Mouse (Mus musculus) heart, embryonic 11.5 days (tissue): Measurements from ENCODE around the gene Gm20388. TPM values are rescaled to one million over a fixed set of nuclear protein-coding genes. Genes with fewer than 3 reads are reported as not detected.

Experiments used
- ATAC-seq: fragments of 200-750 bp; cut with Nextera tagmentation; replicated peaks from 2 replicates; pipeline ENCODE4 v1.8.0; 2017; ENCODE audit warnings: moderate library complexity; ENCODE audit not compliant: insufficient number of reproducible peaks, low FRiP score, low TSS enrichment
- H3K27ac ChIP-seq: fragments of 300-500 bp; sonication (generic); 2 replicates; pipeline ENCODE4 v1.5.1; 2014; ENCODE audit warnings: mild to moderate bottlenecking, low read depth, low read length
- H3K27me3 ChIP-seq: fragments of 300-500 bp; sonication (generic); 2 replicates; pipeline ENCODE4 v1.6.1; 2014; ENCODE audit warnings: mild to moderate bottlenecking, low read length, mixed read lengths; ENCODE audit not compliant: control insufficient read depth, insufficient read depth
- H3K36me3 ChIP-seq: fragments of 300-500 bp; sonication (generic); 2 replicates; pipeline ENCODE4 v1.6.1; 2014; ENCODE audit warnings: mild to moderate bottlenecking, low read length, moderate library complexity, mixed read lengths; ENCODE audit not compliant: control insufficient read depth, insufficient read depth
- H3K4me1 ChIP-seq: fragments of 300-500 bp; sonication (generic); 2 replicates; pipeline ENCODE4 v1.6.1; 2014; ENCODE audit warnings: low read length; ENCODE audit not compliant: control insufficient read depth, insufficient read depth
- H3K4me2 ChIP-seq: fragments of 300-500 bp; sonication (generic); 2 replicates; pipeline ENCODE4 v1.6.1; 2014; ENCODE audit warnings: mild to moderate bottlenecking, moderate library complexity
- H3K4me3 ChIP-seq: fragments of 300-500 bp; sonication (generic); 2 replicates; pipeline ENCODE4 v1.5.1; 2014; ENCODE audit warnings: low read depth, low read length
- H3K9ac ChIP-seq: fragments of 300-500 bp; sonication (generic); 2 replicates; pipeline ENCODE4 v1.6.1; 2014; ENCODE audit warnings: mild to moderate bottlenecking, low read depth, low read length, moderate library complexity
- H3K9me3 ChIP-seq: fragments of 300-500 bp; sonication (generic); replicated peaks from 2 replicates; pipeline ENCODE4 v1.6.1; 2016; ENCODE audit warnings: low read length; ENCODE audit not compliant: control insufficient read depth
- WGBS: fragments of 180-500 bp; shearing (Covaris S2); extraction: QIAGEN DNeasy Blood & Tissue Kit; methylation state at CpG from one replicate; pipeline ENCODE4 v1.1.7; 2014; ENCODE audit not compliant: insufficient replicate concordance; 5-methylcytosine and 5-hydroxymethylcytosine counted together
- polyA plus RNA-seq: library from polyadenylated mRNA; unstranded; fragments of >200 nt; fragmentation: Nextera tagmentation; extraction: Ambion mirVana; gene quantifications from 2 replicates; pipeline ENCODE4 v1.2.1, GENCODE M21; 2014

The Gm20388 gene
- polyA plus RNA-seq, 1 experiment from 2014 or later = 6.4 TPM

DNA sequence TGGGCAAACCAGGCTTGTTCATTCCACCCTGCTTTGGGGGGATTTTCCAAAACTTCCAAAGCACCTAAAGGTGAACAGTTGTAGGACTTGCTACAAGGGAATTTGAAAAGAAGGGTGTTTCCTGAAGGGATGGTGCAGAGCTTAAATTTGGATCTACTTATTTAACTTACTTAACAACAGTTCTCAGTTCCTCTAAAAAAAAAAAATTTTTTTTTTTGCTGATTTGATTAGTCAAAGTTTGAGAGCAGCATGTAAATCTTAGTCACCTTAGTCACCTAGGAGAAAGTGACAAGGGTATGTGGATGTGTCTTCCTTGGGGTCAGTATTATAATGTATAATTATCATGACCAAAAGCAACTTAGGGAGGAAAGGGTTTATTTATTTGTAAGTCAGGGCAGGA lies 2848.0 kb downstream of the Gm20388 start:
- no peak overlapping the region for H3K4me3 ChIP-seq
- peaks cover 3% of the 10 kb centered on the region for H3K27me3 ChIP-seq
- no peaks in the 10 kb centered on the region for H3K9me3 ChIP-seq
- no peak for ATAC-seq
- no peak overlapping the region for H3K4me2 ChIP-seq
- H3K4me1 ChIP-seq = peaks cover 9% of the 10 kb centered on the region
- H3K9ac ChIP-seq = no peak overlapping the region
- no peaks in the 10 kb centered on the region for H3K36me3 ChIP-seq
- no peak overlapping the region for H3K27ac ChIP-seq

- H3K36me3 ChIP-seq = no peaks in the 10 kb centered on the region
- 76% methylated on average over 7 of the region's 7 CpGs for WGBS
These were observed 2849.5 kb downstream of the Gm20388 start for GRCm38 (mm10) chr8:122760116-122760515.

GRCm38 (mm10) chr8:122761109-122761508 lies 2850.5 kb downstream of the Gm20388 start:
- 66% methylated on average over 6 of the region's 6 CpGs for WGBS
- peaks cover 8% of the 10 kb centered on the region for H3K27me3 ChIP-seq
- no peak overlapping the region for H3K4me3 ChIP-seq
- H3K4me2 ChIP-seq = no peak overlapping the region
- ATAC-seq = no peak
- peaks cover 9% of the 10 kb centered on the region for H3K4me1 ChIP-seq
- no peak overlapping the region for H3K9ac ChIP-seq
- H3K9me3 ChIP-seq = no peaks in the 10 kb centered on the region
- H3K36me3 ChIP-seq = no peaks in the 10 kb centered on the region
- no peak overlapping the region for H3K27ac ChIP-seq

More at GRCm38 (mm10) chr8:122760116-122760515, 2849.5 kb downstream of the Gm20388 start:
- H3K9me3 ChIP-seq = no peaks in the 10 kb centered on the region
- H3K4me3 ChIP-seq = no peak overlapping the region
- no peak for ATAC-seq
- peaks cover 9% of the 10 kb centered on the region for H3K4me1 ChIP-seq
- H3K4me2 ChIP-seq = no peak overlapping the region
- H3K9ac ChIP-seq = no peak overlapping the region
- H3K27me3 ChIP-seq = peaks cover 6% of the 10 kb centered on the region
- H3K27ac ChIP-seq = no peak overlapping the region

- WGBS = 41% methylated on average over 12 of the region's 12 CpGs
- H3K9me3 ChIP-seq = no peaks in the 10 kb centered on the region
- ATAC-seq = no peak
- H3K4me2 ChIP-seq = no peak overlapping the region
- H3K4me3 ChIP-seq = no peak overlapping the region
- H3K27ac ChIP-seq = no peak overlapping the region
- H3K27me3 ChIP-seq = peaks cover 8% of the 10 kb centered on the region
- H3K9ac ChIP-seq = no peak overlapping the region
- no peaks in the 10 kb centered on the region for H3K36me3 ChIP-seq
- H3K4me1 ChIP-seq = peaks cover 9% of the 10 kb centered on the region
These were observed 2852.2 kb downstream of the Gm20388 start for GRCm38 (mm10) chr8:122762731-122763266.

DNA sequence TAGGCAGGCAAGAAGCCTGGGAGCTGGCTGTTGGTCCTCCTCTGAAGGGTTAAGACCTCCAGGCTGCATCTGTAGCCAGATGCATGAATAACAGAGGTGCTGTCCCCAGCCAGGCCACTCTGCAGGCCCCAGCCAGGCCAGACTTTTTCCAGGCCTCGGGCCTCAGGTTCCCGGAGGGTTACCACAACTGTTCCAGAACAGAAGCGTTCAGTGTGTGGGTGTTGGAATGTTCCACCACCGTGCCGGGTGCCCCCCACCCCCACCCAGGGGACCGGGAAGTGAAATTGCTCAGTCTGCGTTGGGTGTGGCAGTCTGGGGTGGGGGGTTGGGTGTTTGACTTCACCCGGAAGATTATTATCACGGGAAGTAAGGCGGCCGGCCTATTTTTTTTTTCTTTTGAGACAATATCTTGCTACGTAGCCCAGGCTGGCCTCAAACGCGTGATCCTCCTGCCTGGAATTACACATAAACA lies 2852.7 kb downstream of the Gm20388 start:
- H3K4me3 ChIP-seq = no peak overlapping the region
- WGBS = 64% methylated on average over 14 of the region's 14 CpGs
- no peak for ATAC-seq
- H3K9ac ChIP-seq = no peak overlapping the region
- H3K4me1 ChIP-seq = peaks cover 9% of the 10 kb centered on the region
- peaks cover 8% of the 10 kb centered on the region; the same call in 1 of the 2 replicates for H3K27me3 ChIP-seq
- no peaks in the 10 kb centered on the region for H3K36me3 ChIP-seq
- no peak overlapping the region for H3K27ac ChIP-seq
- H3K9me3 ChIP-seq = no peaks in the 10 kb centered on the region
- H3K4me2 ChIP-seq = no peak overlapping the region

- 81% methylated on average over 7 of the region's 7 CpGs for WGBS
- Histone ChIP-seq H3K27me3 (peaks cover 17% of the 10 kb centered on the region; the same call in 1 of the 2 replicates), H3K9me3 (no peaks in the 10 kb centered on the region), H3K9ac (no peak overlapping the region), H3K4me3 (no peak overlapping the region), H3K4me2 (no peak overlapping the region), H3K27ac (no peak overlapping the region), H3K4me1 (peaks cover 14% of the 10 kb centered on the region), H3K36me3 (no peaks in the 10 kb centered on the region)
- no peak for ATAC-seq
These were observed 2854.3 kb downstream of the Gm20388 start for GRCm38 (mm10) chr8:122764790-122765474.

DNA sequence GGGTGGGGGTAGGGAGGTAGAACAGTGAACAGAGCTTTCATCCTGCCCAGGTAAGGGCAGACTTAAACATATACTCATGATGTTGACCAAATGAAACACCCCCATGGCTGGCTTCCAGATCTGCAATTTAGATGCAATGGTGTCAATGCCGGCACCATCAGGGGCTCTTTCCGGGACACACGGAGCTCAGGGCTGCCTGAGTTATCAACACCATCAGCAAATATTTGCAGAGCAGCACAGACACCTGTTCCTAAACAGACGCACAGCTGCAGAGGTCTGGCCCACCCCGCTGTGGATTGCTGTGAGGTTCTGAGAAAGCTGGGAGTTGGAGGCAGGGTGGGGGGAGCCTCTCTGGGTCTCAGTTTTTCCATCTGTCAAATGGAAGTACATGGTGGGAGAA lies 2855.5 kb downstream of the Gm20388 start:
- H3K27me3 ChIP-seq = peaks cover 21% of the 10 kb centered on the region

DNA sequence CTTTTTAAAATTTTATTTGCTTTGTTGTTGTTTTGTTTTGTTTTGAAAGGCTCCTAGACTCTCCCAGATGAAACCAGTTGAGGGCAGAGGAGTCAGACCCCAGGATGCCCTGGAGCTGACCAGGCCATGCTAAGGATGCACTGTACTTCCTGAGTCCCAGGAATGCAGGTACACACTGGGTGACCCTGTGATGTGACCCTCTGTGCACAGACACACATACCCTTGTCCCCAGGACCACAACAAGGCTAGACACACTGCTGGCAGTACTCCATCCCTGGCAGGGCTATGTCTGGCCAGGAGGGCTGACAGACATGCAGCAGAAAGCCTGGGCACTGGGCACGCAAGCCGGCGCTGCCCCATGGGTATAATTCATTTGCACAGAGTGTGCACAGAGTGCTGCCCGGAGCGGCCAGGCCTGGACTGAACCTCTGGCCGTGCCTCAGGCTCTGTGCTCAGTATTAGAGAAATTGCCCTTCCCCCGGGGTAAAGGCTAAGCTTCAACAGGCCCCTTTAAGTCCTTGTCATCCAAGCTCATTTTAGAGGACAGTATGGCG lies 2856.1 kb downstream of the Gm20388 start:
- Histone ChIP-seq H3K9ac (no peak overlapping the region), H3K27ac (no peak overlapping the region), H3K27me3 (peaks cover 19% of the 10 kb centered on the region), H3K4me1 (peaks cover 14% of the 10 kb centered on the region), H3K9me3 (no peaks in the 10 kb centered on the region), H3K36me3 (no peaks in the 10 kb centered on the region), H3K4me3 (no peak overlapping the region), H3K4me2 (no peak overlapping the region)
- 69% methylated on average over 8 of the region's 8 CpGs for WGBS
- ATAC-seq = no peak

More for the DNA sequence above, 2855.5 kb downstream of the Gm20388 start:
- H3K9me3 ChIP-seq = no peaks in the 10 kb centered on the region
- no peak overlapping the region for H3K4me3 ChIP-seq
- WGBS = 54% methylated on average over 5 of the region's 5 CpGs
- H3K27ac ChIP-seq = no peak overlapping the region
- no peaks in the 10 kb centered on the region for H3K36me3 ChIP-seq
- no peak overlapping the region for H3K9ac ChIP-seq
- H3K4me1 ChIP-seq = peaks cover 14% of the 10 kb centered on the region
- no peak for ATAC-seq
- no peak overlapping the region for H3K4me2 ChIP-seq
